ENCODE assay signal across 8 mouse cellular contexts in genomic region chrX:8017142-8017541, GRCm38 (mm10). TPM values are rescaled to one million over a fixed set of nuclear protein-coding genes. Genes with fewer than 3 reads are reported as not detected.
A peak's percentile ranks its signal among the peaks of the same experiment; 100 is the strongest.
DNase-seq lines count a peak whose midpoint lies in the region; ATAC-seq lines count a peak whose summit lies in the region.
"Had no signal": no experiment of that assay in that cellular context is flagged by ENCODE, and none has a peak within 500 bp of the region (broad histone marks: within the 10 kb centered on the region; RNA-seq: fewer than 3 reads in every experiment).

No protein-coding gene starts in this region.

- no peaks in the 10 kb centered on the region for H3K9me3 ChIP-seq in kidney, embryonic 15.5 days (replicated peaks)
- H3K9me3 ChIP-seq: heart, embryonic 15.5 days had no signal

- no peak for ATAC-seq in kidney, embryonic 15.5 days (replicated peaks; ENCODE audit: low FRiP score)

- H3K36me3 ChIP-seq in kidney, embryonic 15.5 days: no peaks in the 10 kb centered on the region
- H3K36me3 ChIP-seq: heart, embryonic 15.5 days had no signal

- peak; percentile 23 for DNase-seq in kidney, adult 18-20 months
- DNase-seq in CD4-positive helper T cell, adult 2 months (ENCODE audit: low read depth, low spot score): peak; percentile 53
- peak; percentile 29 for DNase-seq in Muller cell, postnatal 12 days (ENCODE audit: inconsistent ontology term)
- peak; percentile 29 to 46 for DNase-seq in cerebellum, postnatal 36 days
- DNase-seq in left cerebral cortex, postnatal 36 days (ENCODE audit: low spot score in 2 of 2): peak; percentile 6 to 9
- peak; percentile 30 for DNase-seq in retina, adult 2 months (ENCODE audit: low read depth, low spot score)

- H3K27me3 ChIP-seq in kidney, embryonic 15.5 days: no peaks in the 10 kb centered on the region
- H3K27me3 ChIP-seq: heart, embryonic 15.5 days had no signal

- intact Hi-C loops in left cerebral cortex, postnatal 36 days (cut with DNase I): loop anchor here (5.0 to 10.0 kb wide), 2 partner anchors 72 to 100 kb away; partner anchors contain the start of genes Hdac6 and Pcsk1n

- H3K9ac ChIP-seq in kidney, embryonic 15.5 days: no peak overlapping the region
- H3K9ac ChIP-seq: heart, embryonic 15.5 days had no signal

- H3K27ac ChIP-seq in kidney, embryonic 15.5 days: no peak overlapping the region
- H3K27ac ChIP-seq: heart, embryonic 15.5 days had no signal

- no peak overlapping the region for H3K4me3 ChIP-seq in kidney, embryonic 15.5 days (replicated peaks)
- H3K4me3 ChIP-seq: heart, embryonic 15.5 days had no signal

- no peak overlapping the region for H3K4me2 ChIP-seq in kidney, embryonic 15.5 days
- H3K4me2 ChIP-seq: heart, embryonic 15.5 days had no signal

- WGBS in kidney, embryonic 15.5 days: 16% methylated on average over 5 of the region's 5 CpGs

- H3K4me1 ChIP-seq in kidney, embryonic 15.5 days: no peaks in the 10 kb centered on the region
- H3K4me1 ChIP-seq: heart, embryonic 15.5 days had no signal

RNA-seq across cellular contexts. Expression of gene Glod5, which starts 1.1 kb away (rescaled TPM):
- polyA plus RNA-seq in kidney, embryonic 15.5 days (2015; fragmentation: Nextera tagmentation; extraction: Ambion mirVana): 0.35 TPM in 1 of 2 replicates, not detected in the other
- total RNA-seq in left cerebral cortex, postnatal 36 days (2021): under 1 TPM in 1 of 2 experiments, not detected in 1; 0.69 TPM

RNA-seq across cellular contexts. Expression of gene Gata1, which starts 39.3 kb away (rescaled TPM):
- 1.2 and 2.3 TPM in 2 replicates for polyA plus RNA-seq in kidney, embryonic 15.5 days (2015; fragmentation: Nextera tagmentation; extraction: Ambion mirVana)
- total RNA-seq in left cerebral cortex, postnatal 36 days (2021): not detected

RNA-seq across cellular contexts. Expression of gene Suv39h1, which starts 57.4 kb away (rescaled TPM):
- 69.0 and 69.5 TPM in 2 replicates for polyA plus RNA-seq in kidney, embryonic 15.5 days (2015; fragmentation: Nextera tagmentation; extraction: Ambion mirVana)
- total RNA-seq in left cerebral cortex, postnatal 36 days (2021): 10 to 100 TPM; 28.3 TPM
